Mouse (Mus musculus): ENCODE data around the gene Tldc1.

The Tldc1 gene

GRCm38 (mm10) chr8:119801168-119801567, 23.0 kb upstream of the Tldc1 start:
- peak; percentile 43 for DNase-seq (ENCODE audit: low spot score)

GRCm38 (mm10) chr8:119798965-119799264, 20.7 kb upstream of the Tldc1 start:
- no peak for DNase-seq (ENCODE audit: low spot score)

- DNase-seq (ENCODE audit: low spot score) = peak; percentile 59
Observed at GRCm38 (mm10) chr8:119798170-119798964, 20.2 kb upstream of the Tldc1 start.

- no peak for DNase-seq (ENCODE audit: low spot score)
Observed at GRCm38 (mm10) chr8:119795651-119796050, 17.4 kb upstream of the Tldc1 start.

GRCm38 (mm10) chr8:119794689-119795088, 16.5 kb upstream of the Tldc1 start:
- DNase-seq (ENCODE audit: low spot score) = no peak

- DNase-seq (ENCODE audit: low spot score) = peak; percentile 85
Observed at GRCm38 (mm10) chr8:119791804-119792704, 13.8 kb upstream of the Tldc1 start.

- no peak for DNase-seq (ENCODE audit: low spot score)
Observed at GRCm38 (mm10) chr8:119789581-119789980, 11.4 kb upstream of the Tldc1 start.

- no peak for DNase-seq (ENCODE audit: low spot score)
Observed at GRCm38 (mm10) chr8:119788607-119789381, 10.6 kb upstream of the Tldc1 start.

- no peak for DNase-seq (ENCODE audit: low spot score)
Observed at GRCm38 (mm10) chr8:119787341-119787740, 9.1 kb upstream of the Tldc1 start.

- no peak for DNase-seq (ENCODE audit: low spot score)
Observed at GRCm38 (mm10) chr8:119786871-119787270, 8.7 kb upstream of the Tldc1 start.

GRCm38 (mm10) chr8:119785764-119786405, 7.7 kb upstream of the Tldc1 start:
- peak; percentile 59 for DNase-seq (ENCODE audit: low spot score)

GRCm38 (mm10) chr8:119784676-119785075, 6.5 kb upstream of the Tldc1 start:
- DNase-seq (ENCODE audit: low spot score) = no peak

GRCm38 (mm10) chr8:119784141-119784574, 5.9 kb upstream of the Tldc1 start:
- DNase-seq (ENCODE audit: low spot score) = no peak

- no peak for DNase-seq (ENCODE audit: low spot score)
Observed at GRCm38 (mm10) chr8:119783579-119783978, 5.4 kb upstream of the Tldc1 start.

GRCm38 (mm10) chr8:119782715-119783114, 4.5 kb upstream of the Tldc1 start:
- DNase-seq (ENCODE audit: low spot score) = peak; percentile 90

GRCm38 (mm10) chr8:119781086-119781840, 3.0 kb upstream of the Tldc1 start:
- DNase-seq (ENCODE audit: low spot score) = no peak

- DNase-seq (ENCODE audit: low spot score) = no peak
Observed at GRCm38 (mm10) chr8:119780402-119781049, 2.3 kb upstream of the Tldc1 start.

- DNase-seq (ENCODE audit: low spot score) = peak; percentile 95
Observed at GRCm38 (mm10) chr8:119779013-119779737, 959 bp upstream of the Tldc1 start.

GRCm38 (mm10) chr8:119777765-119778164, 451 bp downstream of the Tldc1 start:
- peak; percentile 52 for DNase-seq (ENCODE audit: low spot score)
